Mouse (Mus musculus) lung, adult 2 months (tissue): ENCODE measurements around the gene Usp29.

Source experiments
- CTCF ChIP-seq: fragments of 200-500 bp; IDR thresholded peaks from 2 replicates; pipeline ENCODE4 v1.5.1; 2011; ENCODE audit warnings: mild to moderate bottlenecking, low read length, control low read depth; ENCODE audit not compliant: insufficient read depth
- POLR2A ChIP-seq: fragments of 200-500 bp; IDR thresholded peaks from 2 replicates; pipeline ENCODE4 v1.6.1; 2011; ENCODE audit warnings: low read depth, mild to moderate bottlenecking, control low read depth, low read length, borderline replicate concordance; ENCODE audit errors: extremely low read depth

DNA sequence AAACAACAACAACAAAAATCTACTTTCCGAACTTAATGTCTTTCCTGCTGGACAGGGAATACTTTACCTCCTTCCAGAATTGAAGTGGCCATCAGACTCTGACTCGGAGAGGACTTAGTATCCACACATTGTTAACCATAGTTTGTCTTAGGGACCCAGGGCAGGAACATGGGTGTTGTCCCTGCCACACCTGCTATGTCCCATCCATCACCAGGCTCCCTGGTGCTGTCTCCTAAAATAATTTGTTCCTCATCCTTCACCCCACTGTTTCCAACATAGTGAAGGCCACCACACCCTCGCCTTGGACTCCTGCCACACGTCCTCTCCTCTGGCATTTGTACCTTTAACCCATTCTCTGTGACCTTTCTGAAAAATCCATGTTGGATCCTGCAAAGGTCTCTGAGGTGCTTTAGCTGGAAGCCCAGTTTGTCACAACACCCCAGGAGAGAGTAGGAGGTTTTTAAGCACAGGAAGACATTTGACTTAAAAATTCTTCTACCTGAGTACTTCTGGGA lies 26.5 kb downstream of the Usp29 start:
- TF ChIP-seq POLR2A (no peak), CTCF (no peak)
